Mouse (Mus musculus) ES-Bruce4 (cell line): Measurements from ENCODE around the gene Fgfr2.

ENCODE experiments used
- CTCF ChIP-seq: IDR thresholded peaks from one replicate; pipeline ENCODE4 v1.8.1; 2011; ENCODE audit warnings: low read depth, low read length
- EP300 ChIP-seq: IDR thresholded peaks from 2 replicates; pipeline ENCODE4 v1.6.1; 2011; ENCODE audit warnings: low read depth, low read length; ENCODE audit not compliant: insufficient read depth
- POLR2A ChIP-seq: IDR thresholded peaks from one replicate; pipeline ENCODE4 v1.8.1; 2011; ENCODE audit warnings: low read length; ENCODE audit not compliant: insufficient read depth

GRCm38 (mm10) chr7:132012969-132013679, 1110.0 kb downstream of the Fgfr2 start:
- TF ChIP-seq POLR2A (no peak), CTCF (no peak), EP300 (no peak)
